Mouse (Mus musculus): ENCODE measurements around the gene Zmym3. TPM values are rescaled to one million over a fixed set of nuclear protein-coding genes. Genes with fewer than 3 reads are reported as not detected.
A peak's percentile ranks its signal among the peaks of the same experiment; 100 is the strongest.

Gene Zmym3
- 24.3 and 27.7 TPM in 2 replicates for polyA plus RNA-seq (2015; fragmentation: Nextera tagmentation; extraction: Ambion mirVana)

- ATAC-seq (ENCODE audit: insufficient read depth, low FRiP score): no peak
- no peaks in the 10 kb centered on the region; the same call in none of the 2 replicates for H3K4me1 ChIP-seq (ENCODE audit: control insufficient read depth, insufficient read depth, low read length)
- no peaks in the 10 kb centered on the region for H3K36me3 ChIP-seq (ENCODE audit: control insufficient read depth, insufficient read depth, low read length)
- peak within 1 kb of the TSS; percentile 61 for H3K4me3 ChIP-seq (replicated peaks; ENCODE audit: low read length)
- no peaks in the 10 kb centered on the region for H3K9me3 ChIP-seq (replicated peaks; ENCODE audit: control insufficient read depth, low read length)
- peak within 1 kb of the TSS; percentile 60 for H3K4me2 ChIP-seq (ENCODE audit: low read depth, low read length)
- H3K27ac ChIP-seq (ENCODE audit: low read length): peak within 1 kb of the TSS; percentile 57
- peak within 1 kb of the TSS; percentile 76 for H3K9ac ChIP-seq (ENCODE audit: low read length)
- no peaks in the 10 kb centered on the region; the same call in 1 of the 2 replicates for H3K27me3 ChIP-seq (ENCODE audit: control insufficient read depth, insufficient read depth, low read length)
- 28% methylated on average over 4 of the region's 4 CpGs for WGBS
Measured at GRCm38 (mm10) chrX:101420700-101421095, at the start of gene Zmym3. TSS of gene Zmym3 (minus strand) at chrX:101420849.

- Histone ChIP-seq H3K4me3 (replicated peaks; ENCODE audit: low read length) (no peak overlapping the region), H3K36me3 (ENCODE audit: control insufficient read depth, insufficient read depth, low read length) (0 out of 2 replicates have a peak, but pooled peaks cover 3% of the 10 kb centered on the region), H3K9ac (ENCODE audit: low read length) (no peak overlapping the region), H3K9me3 (replicated peaks; ENCODE audit: control insufficient read depth, low read length) (no peaks in the 10 kb centered on the region), H3K27me3 (ENCODE audit: control insufficient read depth, insufficient read depth, low read length) (no peaks in the 10 kb centered on the region), H3K4me1 (ENCODE audit: control insufficient read depth, insufficient read depth, low read length) (no peaks in the 10 kb centered on the region), H3K4me2 (ENCODE audit: low read depth, low read length) (no peak overlapping the region), H3K27ac (ENCODE audit: low read length) (no peak overlapping the region)
- 79% methylated on average over 3 of the region's 3 CpGs for WGBS
- no peak for ATAC-seq (ENCODE audit: insufficient read depth, low FRiP score)
Measured at GRCm38 (mm10) chrX:101451591-101451990, 30.9 kb upstream of the Zmym3 start.

GRCm38 (mm10) chrX:101451147-101451546 lies 30.5 kb upstream of the Zmym3 start:
- no peak for ATAC-seq (ENCODE audit: insufficient read depth, low FRiP score)
- H3K4me3 ChIP-seq (replicated peaks; ENCODE audit: low read length): no peak overlapping the region
- 54% methylated on average over 1 of the region's 1 CpGs for WGBS
- no peaks in the 10 kb centered on the region for H3K27me3 ChIP-seq (ENCODE audit: control insufficient read depth, insufficient read depth, low read length)
- H3K27ac ChIP-seq (ENCODE audit: low read length): no peak overlapping the region
- H3K9ac ChIP-seq (ENCODE audit: low read length): no peak overlapping the region
- 0 out of 2 replicates have a peak, but pooled peaks cover 5% of the 10 kb centered on the region for H3K36me3 ChIP-seq (ENCODE audit: control insufficient read depth, insufficient read depth, low read length)
- no peak overlapping the region for H3K4me2 ChIP-seq (ENCODE audit: low read depth, low read length)
- H3K9me3 ChIP-seq (replicated peaks; ENCODE audit: control insufficient read depth, low read length): no peaks in the 10 kb centered on the region
- no peaks in the 10 kb centered on the region for H3K4me1 ChIP-seq (ENCODE audit: control insufficient read depth, insufficient read depth, low read length)

- H3K36me3 ChIP-seq (ENCODE audit: control insufficient read depth, insufficient read depth, low read length): 0 out of 2 replicates have a peak, but pooled peaks cover 7% of the 10 kb centered on the region
- no peak within 1 kb of the TSS for H3K9ac ChIP-seq (ENCODE audit: low read length)
- H3K27me3 ChIP-seq (ENCODE audit: control insufficient read depth, insufficient read depth, low read length): no peaks in the 10 kb centered on the region
- no peak within 1 kb of the TSS for H3K27ac ChIP-seq (ENCODE audit: low read length)
- no peak within 1 kb of the TSS for H3K4me3 ChIP-seq (replicated peaks; ENCODE audit: low read length)
- no peak for ATAC-seq (ENCODE audit: insufficient read depth, low FRiP score)
- H3K4me2 ChIP-seq (ENCODE audit: low read depth, low read length): no peak within 1 kb of the TSS
- no peaks in the 10 kb centered on the region for H3K9me3 ChIP-seq (replicated peaks; ENCODE audit: control insufficient read depth, low read length)
- 69% methylated on average over 4 of the region's 4 CpGs for WGBS
- H3K4me1 ChIP-seq (ENCODE audit: control insufficient read depth, insufficient read depth, low read length): no peaks in the 10 kb centered on the region
Measured at GRCm38 (mm10) chrX:101448886-101449475, 28.3 kb upstream of the Zmym3 start, which contains the start of gene Itgb1bp2. TSS of gene Itgb1bp2 (plus strand) at chrX:101449088.

- Histone ChIP-seq H3K27ac (ENCODE audit: low read length) (peak overlapping the region; percentile 94), H3K4me3 (replicated peaks; ENCODE audit: low read length) (peak overlapping the region; percentile 69), H3K9me3 (replicated peaks; ENCODE audit: control insufficient read depth, low read length) (no peaks in the 10 kb centered on the region), H3K27me3 (ENCODE audit: control insufficient read depth, insufficient read depth, low read length) (no peaks in the 10 kb centered on the region), H3K4me1 (ENCODE audit: control insufficient read depth, insufficient read depth, low read length) (no peaks in the 10 kb centered on the region; the same call in 1 of the 2 replicates), H3K36me3 (ENCODE audit: control insufficient read depth, insufficient read depth, low read length) (0 out of 2 replicates have a peak, but pooled peaks cover 2% of the 10 kb centered on the region), H3K4me2 (ENCODE audit: low read depth, low read length) (peak overlapping the region; percentile 52), H3K9ac (ENCODE audit: low read length) (peak overlapping the region; percentile 85)
- WGBS: 29% methylated on average over 14 of the region's 14 CpGs
- ATAC-seq (ENCODE audit: insufficient read depth, low FRiP score): peak; percentile 38
Measured at GRCm38 (mm10) chrX:101429976-101430375, 9.3 kb upstream of the Zmym3 start.

- Histone ChIP-seq H3K4me3 (replicated peaks; ENCODE audit: low read length) (peak within 1 kb of the TSS; percentile 69), H3K4me2 (ENCODE audit: low read depth, low read length) (peak within 1 kb of the TSS; percentile 52), H3K4me1 (ENCODE audit: control insufficient read depth, insufficient read depth, low read length) (no peaks in the 10 kb centered on the region; the same call in 1 of the 2 replicates), H3K36me3 (ENCODE audit: control insufficient read depth, insufficient read depth, low read length) (0 out of 2 replicates have a peak, but pooled peaks cover 2% of the 10 kb centered on the region), H3K27me3 (ENCODE audit: control insufficient read depth, insufficient read depth, low read length) (no peaks in the 10 kb centered on the region), H3K9me3 (replicated peaks; ENCODE audit: control insufficient read depth, low read length) (no peaks in the 10 kb centered on the region), H3K9ac (ENCODE audit: low read length) (peak within 1 kb of the TSS; percentile 85), H3K27ac (ENCODE audit: low read length) (peak within 1 kb of the TSS; percentile 96)
- 21% methylated on average over 51 of the region's 51 CpGs for WGBS
- ATAC-seq (ENCODE audit: insufficient read depth, low FRiP score): peak; percentile 96
Measured at GRCm38 (mm10) chrX:101429142-101429949, 8.7 kb upstream of the Zmym3 start, which contains the start of gene Nono. TSS of gene Nono (plus strand) at chrX:101429318.

- H3K9ac ChIP-seq (ENCODE audit: low read length): peak overlapping the region; percentile 66
- no peak for ATAC-seq (ENCODE audit: insufficient read depth, low FRiP score)
- H3K4me3 ChIP-seq (replicated peaks; ENCODE audit: low read length): peak overlapping the region; percentile 45
- H3K27me3 ChIP-seq (ENCODE audit: control insufficient read depth, insufficient read depth, low read length): no peaks in the 10 kb centered on the region
- 26% methylated on average over 7 of the region's 7 CpGs for WGBS
- H3K4me1 ChIP-seq (ENCODE audit: control insufficient read depth, insufficient read depth, low read length): no peaks in the 10 kb centered on the region; the same call in 1 of the 2 replicates
- H3K9me3 ChIP-seq (replicated peaks; ENCODE audit: control insufficient read depth, low read length): no peaks in the 10 kb centered on the region
- H3K27ac ChIP-seq (ENCODE audit: low read length): peak overlapping the region; percentile 96
- H3K36me3 ChIP-seq (ENCODE audit: control insufficient read depth, insufficient read depth, low read length): 0 out of 2 replicates have a peak, but pooled peaks cover 2% of the 10 kb centered on the region
- H3K4me2 ChIP-seq (ENCODE audit: low read depth, low read length): peak overlapping the region; percentile 44
Measured at GRCm38 (mm10) chrX:101428785-101429141, 8.1 kb upstream of the Zmym3 start.

GRCm38 (mm10) chrX:101427774-101428173 lies 7.1 kb upstream of the Zmym3 start:
- H3K9ac ChIP-seq (ENCODE audit: low read length): no peak overlapping the region
- no peak overlapping the region for H3K4me2 ChIP-seq (ENCODE audit: low read depth, low read length)
- no peak for ATAC-seq (ENCODE audit: insufficient read depth, low FRiP score)
- no peaks in the 10 kb centered on the region for H3K27me3 ChIP-seq (ENCODE audit: control insufficient read depth, insufficient read depth, low read length)
- H3K4me3 ChIP-seq (replicated peaks; ENCODE audit: low read length): no peak overlapping the region
- no peak overlapping the region for H3K27ac ChIP-seq (ENCODE audit: low read length)
- no peaks in the 10 kb centered on the region for H3K36me3 ChIP-seq (ENCODE audit: control insufficient read depth, insufficient read depth, low read length)
- 8% methylated on average over 1 of the region's 1 CpGs for whole genome bisulfite sequencing
- H3K9me3 ChIP-seq (replicated peaks; ENCODE audit: control insufficient read depth, low read length): no peaks in the 10 kb centered on the region
- no peaks in the 10 kb centered on the region; the same call in 1 of the 2 replicates for H3K4me1 ChIP-seq (ENCODE audit: control insufficient read depth, insufficient read depth, low read length)

GRCm38 (mm10) chrX:101423462-101423861 lies 2.8 kb upstream of the Zmym3 start:
- Histone ChIP-seq H3K36me3 (ENCODE audit: control insufficient read depth, insufficient read depth, low read length) (no peaks in the 10 kb centered on the region), H3K27me3 (ENCODE audit: control insufficient read depth, insufficient read depth, low read length) (no peaks in the 10 kb centered on the region), H3K4me1 (ENCODE audit: control insufficient read depth, insufficient read depth, low read length) (no peaks in the 10 kb centered on the region; the same call in 1 of the 2 replicates), H3K4me3 (replicated peaks; ENCODE audit: low read length) (no peak overlapping the region), H3K9me3 (replicated peaks; ENCODE audit: control insufficient read depth, low read length) (no peaks in the 10 kb centered on the region), H3K27ac (ENCODE audit: low read length) (no peak overlapping the region), H3K9ac (ENCODE audit: low read length) (no peak overlapping the region), H3K4me2 (ENCODE audit: low read depth, low read length) (no peak overlapping the region)
- no peak for ATAC-seq (ENCODE audit: insufficient read depth, low FRiP score)
- WGBS: 77% methylated on average over 2 of the region's 2 CpGs

All from stomach, embryonic 16.5 days (tissue).